Mouse (Mus musculus) B cell, adult 62 days (primary cell): Measurements from ENCODE around the gene Sf3b3. TPM values are rescaled to one million over a fixed set of nuclear protein-coding genes. Genes with fewer than 3 reads are reported as not detected.

Experiments
- total RNA-seq: library from RNA; stranded (reverse); gene quantifications from 4 replicates; pipeline ENCODE4 v1.2.4, GENCODE M21; 2023

Gene Sf3b3
- 181 to 187 TPM (median 184 TPM) in 4 replicates for total RNA-seq

GRCm38 (mm10) chr8:110846405-110847170 is at the start of gene Sf3b3, which contains the start of gene Cog4:
Gene Sf3b3, minus strand, starts transcription at chr8:110846787.
Gene Cog4, plus strand, starts transcription at chr8:110846600.

GRCm38 (mm10) chr8:110805669-110806068 is 40.9 kb downstream of the Sf3b3 start, which contains the start of gene Il34:
Gene Il34, minus strand, starts transcription at chr8:110805924.

Other genes starting within 250 kb of the Sf3b3 start
- 55.4 to 63.8 TPM (median 60.5 TPM) in 4 replicates for gene Vac14, start 228.2 kb downstream of the Sf3b3 start, total RNA-seq
- 4.1 to 5.0 TPM (median 4.4 TPM) in 4 replicates for gene Mtss1l, start 125.3 kb downstream of the Sf3b3 start, total RNA-seq
- gene Il34, start 40.9 kb downstream of the Sf3b3 start, total RNA-seq = not detected in 4 replicates
- 62.3 to 72.4 TPM (median 68.4 TPM) in 4 replicates for gene Cog4, start 187 bp downstream of the Sf3b3 start, total RNA-seq
- 14.0 to 17.4 TPM (median 16.4 TPM) in 4 replicates for gene Fuk, start 55.7 kb upstream of the Sf3b3 start, total RNA-seq
- gene St3gal2, start 73.1 kb upstream of the Sf3b3 start, total RNA-seq = 23.6 to 29.5 TPM (median 27.0 TPM) in 4 replicates
- gene Ddx19a, start 151.0 kb upstream of the Sf3b3 start, total RNA-seq = 72.2 to 82.0 TPM (median 80.5 TPM) in 4 replicates
- gene Ddx19b, start 185.0 kb upstream of the Sf3b3 start, total RNA-seq = 17.9 to 19.5 TPM (median 19.2 TPM) in 4 replicates
- gene Aars, start 186.4 kb upstream of the Sf3b3 start, total RNA-seq = 41.5 to 51.6 TPM (median 44.6 TPM) in 4 replicates
- 8.2 to 10.0 TPM (median 8.9 TPM) in 4 replicates for gene Exosc6, start 209.6 kb upstream of the Sf3b3 start, total RNA-seq
- gene Clec18a, start 245.6 kb upstream of the Sf3b3 start, total RNA-seq = not detected in 4 replicates
- gene Pdpr, start 247.8 kb upstream of the Sf3b3 start, total RNA-seq = 21.2 to 25.3 TPM (median 22.4 TPM) in 4 replicates